Mouse (Mus musculus): Measurements from ENCODE around the gene D6Wsu163e. TPM values are rescaled to one million over a fixed set of nuclear protein-coding genes. Genes with fewer than 3 reads are reported as not detected.

D6Wsu163e gene
- polyA plus RNA-seq, 2 experiments = 9.1 to 14.5 TPM

DNA sequence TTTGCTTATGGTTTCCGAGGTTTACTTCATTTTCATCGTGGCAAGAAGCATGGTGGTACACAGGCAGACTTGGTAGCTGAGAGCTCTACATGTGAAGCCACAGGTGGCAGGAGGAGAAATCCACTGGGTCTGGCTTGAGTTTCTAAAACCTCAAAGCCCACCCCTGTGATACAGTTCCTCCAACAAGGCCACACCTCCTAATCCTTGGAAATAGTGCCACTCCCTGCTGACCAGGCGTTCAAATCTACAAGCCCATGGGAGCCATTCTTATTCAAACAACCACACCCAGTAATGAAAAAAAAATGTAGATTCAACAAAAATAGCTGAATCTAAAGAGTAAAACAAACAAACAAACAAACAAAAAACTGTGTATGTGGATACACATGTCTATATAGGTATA, 65.9 kb downstream of the D6Wsu163e start:
- no peaks in the 10 kb centered on the region for H3K36me3 ChIP-seq (replicated peaks; ENCODE audit: control insufficient read depth, insufficient read depth, low read depth)
- TF ChIP-seq CTCF (IDR thresholded peaks at IDR 0.05; ENCODE audit: low read depth) = no peak
- TF ChIP-seq EP300 (IDR thresholded peaks at IDR 0.05; ENCODE audit: low read depth) = no peak
- no peak for ATAC-seq (ENCODE audit: insufficient read depth)
- no peak overlapping the region for H3K4me3 ChIP-seq (ENCODE audit: insufficient read depth in 1 of 2, low read depth in 2 of 2, low read length in 2 of 2)
- H3K9me3 ChIP-seq (ENCODE audit: control insufficient read depth, low read length) = no peaks in the 10 kb centered on the region
- no peaks in the 10 kb centered on the region for H3K27me3 ChIP-seq (ENCODE audit: control insufficient read depth, insufficient read depth, low read length)
- H3K4me2 ChIP-seq (ENCODE audit: low read depth) = no peak overlapping the region
- H3K4me1 ChIP-seq (replicated peaks; ENCODE audit: control insufficient read depth in 2 of 2, insufficient read depth in 2 of 2, low read length in 1 of 2) = no peaks in the 10 kb centered on the region
- no peak overlapping the region for H3K9ac ChIP-seq (replicated peaks)
- H3K27ac ChIP-seq = no peak overlapping the region
- 60% methylated on average over 3 of the region's 3 CpGs for WGBS (ENCODE audit: insufficient replicate concordance)
- no peak for DNase-seq (ENCODE audit: low read depth in 3 of 3, low spot score in 3 of 3)

DNA sequence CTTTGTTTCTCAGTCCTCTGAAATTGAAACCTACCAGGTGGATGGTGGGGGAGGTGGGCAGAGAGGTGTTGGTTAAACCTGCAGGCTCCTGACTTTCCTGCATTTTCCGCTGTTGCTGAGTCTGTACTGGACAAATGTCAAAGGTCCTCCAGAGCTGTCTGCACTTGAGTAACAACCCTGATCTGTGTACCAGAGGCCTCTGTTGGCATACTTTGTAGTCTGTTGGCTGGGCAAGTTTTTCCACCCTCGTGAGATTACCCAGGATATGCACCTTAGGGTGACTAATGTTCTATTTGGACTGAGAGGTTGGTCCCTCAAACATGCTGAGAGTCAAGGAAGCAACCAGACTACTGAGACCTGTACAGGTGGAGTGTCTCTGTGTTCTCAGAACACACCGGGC, 66.8 kb downstream of the D6Wsu163e start:
- TF ChIP-seq EP300 (IDR thresholded peaks at IDR 0.05; ENCODE audit: low read depth) (no peak), CTCF (IDR thresholded peaks at IDR 0.05; ENCODE audit: low read depth) (no peak)

DNA sequence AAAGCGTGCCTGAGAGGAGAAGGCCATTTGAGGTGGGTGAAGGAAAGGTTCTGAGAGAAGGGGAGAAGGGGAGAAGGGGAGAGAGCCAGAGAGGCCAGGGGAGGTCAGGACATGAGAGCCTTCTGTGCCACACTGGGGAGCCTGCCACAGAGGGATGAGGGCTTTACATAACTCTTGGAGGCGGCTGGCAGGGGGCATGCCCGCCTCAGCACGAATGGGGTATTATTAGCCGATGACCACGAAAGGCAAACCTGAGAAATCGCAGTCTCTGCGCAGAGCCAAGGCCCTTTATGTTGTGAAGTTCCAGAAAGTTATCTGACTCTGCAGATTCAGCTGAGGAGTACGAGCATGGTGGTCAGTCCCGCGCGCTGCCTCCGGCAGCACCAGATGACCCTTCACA, 70.3 kb downstream of the D6Wsu163e start:
- Histone ChIP-seq H3K4me2 (ENCODE audit: low read depth) (no peak overlapping the region), H3K4me3 (ENCODE audit: insufficient read depth in 1 of 2, low read depth in 2 of 2, low read length in 2 of 2) (no peak overlapping the region), H3K9ac (replicated peaks) (no peak overlapping the region), H3K36me3 (replicated peaks; ENCODE audit: control insufficient read depth, insufficient read depth, low read depth) (no peaks in the 10 kb centered on the region), H3K27me3 (ENCODE audit: control insufficient read depth, insufficient read depth, low read length) (no peaks in the 10 kb centered on the region), H3K4me1 (replicated peaks; ENCODE audit: control insufficient read depth in 2 of 2, insufficient read depth in 2 of 2, low read length in 1 of 2) (no peaks in the 10 kb centered on the region), H3K27ac (no peak overlapping the region), H3K9me3 (ENCODE audit: control insufficient read depth, low read length) (no peaks in the 10 kb centered on the region)
- 70% methylated on average over 13 of the region's 13 CpGs for WGBS (ENCODE audit: insufficient replicate concordance)
- TF ChIP-seq CTCF (IDR thresholded peaks at IDR 0.05; ENCODE audit: low read depth) (no peak), EP300 (IDR thresholded peaks at IDR 0.05; ENCODE audit: low read depth) (no peak)
- no peak for ATAC-seq (ENCODE audit: insufficient read depth)
- no peak for DNase-seq (ENCODE audit: low read depth in 3 of 3, low spot score in 3 of 3)

More for the DNA sequence above, 66.8 kb downstream of the D6Wsu163e start:
- no peaks in the 10 kb centered on the region for H3K27me3 ChIP-seq (ENCODE audit: control insufficient read depth, insufficient read depth, low read length)
- no peaks in the 10 kb centered on the region for H3K9me3 ChIP-seq (ENCODE audit: control insufficient read depth, low read length)
- H3K36me3 ChIP-seq (replicated peaks; ENCODE audit: control insufficient read depth, insufficient read depth, low read depth) = no peaks in the 10 kb centered on the region
- 58% methylated on average over 3 of the region's 3 CpGs for WGBS (ENCODE audit: insufficient replicate concordance)
- no peak for ATAC-seq (ENCODE audit: insufficient read depth)
- no peaks in the 10 kb centered on the region for H3K4me1 ChIP-seq (replicated peaks; ENCODE audit: control insufficient read depth in 2 of 2, insufficient read depth in 2 of 2, low read length in 1 of 2)
- no peak overlapping the region for H3K9ac ChIP-seq (replicated peaks)
- H3K4me2 ChIP-seq (ENCODE audit: low read depth) = no peak overlapping the region
- H3K27ac ChIP-seq = no peak overlapping the region
- no peak overlapping the region for H3K4me3 ChIP-seq (ENCODE audit: insufficient read depth in 1 of 2, low read depth in 2 of 2, low read length in 2 of 2)
- DNase-seq (ENCODE audit: low read depth in 3 of 3, low spot score in 3 of 3) = no peak

DNA sequence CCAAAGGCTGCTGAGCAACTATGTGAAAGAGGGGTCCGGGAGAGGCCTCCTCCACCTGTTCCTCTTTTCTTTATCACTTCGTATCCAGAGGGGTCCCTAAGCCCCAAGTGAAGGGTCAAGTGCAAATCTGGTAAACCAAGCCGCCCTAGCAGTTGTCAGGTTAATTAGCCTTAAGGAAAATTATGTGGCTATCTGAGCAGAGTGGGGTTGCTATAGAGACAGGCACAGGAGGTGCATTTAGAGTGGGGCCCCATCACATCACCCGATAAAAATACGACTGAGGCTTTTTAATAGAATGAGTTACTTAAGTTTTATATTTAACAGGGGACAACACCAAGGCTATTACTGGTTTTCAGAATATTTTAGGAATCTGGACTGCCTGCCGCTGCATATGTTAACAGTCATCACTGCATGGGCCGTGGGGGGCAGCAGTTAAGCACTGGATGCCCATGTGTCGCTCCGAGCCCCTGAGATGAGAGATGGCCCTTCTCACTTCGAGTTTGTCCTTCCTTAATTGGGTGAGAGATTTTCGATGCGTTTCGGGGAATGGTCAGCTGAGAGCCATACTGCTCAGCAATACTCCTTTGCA, 72.3 kb downstream of the D6Wsu163e start:
- DNase-seq (ENCODE audit: low read depth in 3 of 3, low spot score in 3 of 3) = no peak
- Histone ChIP-seq H3K27me3 (ENCODE audit: control insufficient read depth, insufficient read depth, low read length) (no peaks in the 10 kb centered on the region), H3K27ac (no peak overlapping the region), H3K9me3 (ENCODE audit: control insufficient read depth, low read length) (no peaks in the 10 kb centered on the region), H3K36me3 (replicated peaks; ENCODE audit: control insufficient read depth, insufficient read depth, low read depth) (no peaks in the 10 kb centered on the region), H3K4me3 (ENCODE audit: insufficient read depth in 1 of 2, low read depth in 2 of 2, low read length in 2 of 2) (no peak overlapping the region), H3K9ac (replicated peaks) (no peak overlapping the region), H3K4me1 (replicated peaks; ENCODE audit: control insufficient read depth in 2 of 2, insufficient read depth in 2 of 2, low read length in 1 of 2) (no peaks in the 10 kb centered on the region), H3K4me2 (ENCODE audit: low read depth) (no peak overlapping the region)
- no peak for TF ChIP-seq EP300 (IDR thresholded peaks at IDR 0.05; ENCODE audit: low read depth)
- TF ChIP-seq CTCF (IDR thresholded peaks at IDR 0.05; ENCODE audit: low read depth) = no peak
- WGBS (ENCODE audit: insufficient replicate concordance) = 57% methylated on average over 13 of the region's 13 CpGs
- ATAC-seq (ENCODE audit: insufficient read depth) = no peak

DNA sequence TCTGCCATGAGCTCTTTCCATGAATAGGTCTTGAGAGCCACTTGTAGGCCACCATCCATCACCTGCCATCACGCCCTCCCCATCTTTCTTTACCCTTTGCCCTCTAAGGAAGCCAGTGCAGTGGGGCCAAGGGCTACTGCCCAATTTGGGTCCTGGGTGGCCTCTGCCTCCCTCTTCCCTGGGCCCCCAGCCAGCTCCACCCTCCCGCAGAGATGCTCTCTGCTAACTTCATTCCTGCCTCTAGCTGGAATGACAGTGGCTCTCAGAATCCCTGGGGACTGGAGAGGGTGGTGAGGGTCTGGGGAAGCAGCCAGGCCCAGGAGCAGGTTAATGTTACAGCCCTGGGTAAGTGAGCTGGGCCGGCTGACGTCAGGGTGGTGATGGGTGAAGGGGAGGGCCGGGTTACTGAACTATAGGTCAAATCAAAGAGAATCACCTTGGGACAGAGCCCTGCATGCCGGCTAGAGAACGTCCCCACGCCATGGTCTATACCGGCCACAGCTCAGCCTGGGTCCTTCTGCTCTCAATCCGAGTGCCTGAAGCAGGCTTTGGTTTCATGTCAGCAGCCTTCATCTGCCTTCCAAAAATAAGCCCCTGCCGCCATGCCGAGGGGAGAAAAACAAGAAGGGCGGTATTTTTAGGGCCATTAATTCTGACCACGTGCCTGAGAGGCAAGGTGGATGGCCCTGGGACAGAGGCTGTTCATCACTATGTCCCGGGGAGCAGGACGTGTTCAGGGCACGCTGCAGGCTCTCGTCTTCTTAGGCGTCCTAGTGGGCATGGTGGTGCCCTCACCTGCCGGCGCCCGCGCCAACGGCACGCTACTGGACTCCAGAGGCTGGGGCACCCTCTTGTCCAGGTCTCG, 75.4 kb downstream of the D6Wsu163e start, which contains the start of gene Fgf6:
Gene Fgf6, plus strand, starts transcription at position 681 of the 865 bp plus-strand sequence.
- H3K27ac ChIP-seq = no peak within 1 kb of the TSS

More for the DNA sequence above, 75.4 kb downstream of the D6Wsu163e start, which contains the start of gene Fgf6:
- WGBS (ENCODE audit: insufficient replicate concordance) = 71% methylated on average over 26 of the region's 26 CpGs
- TF ChIP-seq CTCF (IDR thresholded peaks at IDR 0.05; ENCODE audit: low read depth) = no peak
- TF ChIP-seq EP300 (IDR thresholded peaks at IDR 0.05; ENCODE audit: low read depth) = no peak
- H3K27me3 ChIP-seq (ENCODE audit: control insufficient read depth, insufficient read depth, low read length) = no peaks in the 10 kb centered on the region; the same call in 1 of the 2 replicates
- no peak for ATAC-seq (ENCODE audit: insufficient read depth)
- no peaks in the 10 kb centered on the region for H3K9me3 ChIP-seq (ENCODE audit: control insufficient read depth, low read length)
- H3K36me3 ChIP-seq (replicated peaks; ENCODE audit: control insufficient read depth, insufficient read depth, low read depth) = no peaks in the 10 kb centered on the region
- no peak within 1 kb of the TSS for H3K9ac ChIP-seq (replicated peaks)
- no peak within 1 kb of the TSS for H3K4me2 ChIP-seq (ENCODE audit: low read depth)
- H3K4me3 ChIP-seq (ENCODE audit: insufficient read depth in 1 of 2, low read depth in 2 of 2, low read length in 2 of 2) = no peak within 1 kb of the TSS
- DNase-seq (ENCODE audit: low read depth in 3 of 3, low spot score in 3 of 3) = no peak
- H3K4me1 ChIP-seq (replicated peaks; ENCODE audit: control insufficient read depth in 2 of 2, insufficient read depth in 2 of 2, low read length in 1 of 2) = no peaks in the 10 kb centered on the region
